Mouse (Mus musculus) liver, postnatal 0 days (tissue): Measurements from ENCODE around the gene Tmem117.

Experiments used
- CTCF ChIP-seq: sonication (generic); IDR thresholded peaks from 2 replicates; pipeline ENCODE4 v1.5.1; 2016; ENCODE audit warnings: antibody characterized with exemption, low read depth
- EP300 ChIP-seq: IDR thresholded peaks from 2 replicates; pipeline ENCODE4 v1.6.1; 2016; ENCODE audit warnings: antibody characterized with exemption, low read depth, mild to moderate bottlenecking

DNA sequence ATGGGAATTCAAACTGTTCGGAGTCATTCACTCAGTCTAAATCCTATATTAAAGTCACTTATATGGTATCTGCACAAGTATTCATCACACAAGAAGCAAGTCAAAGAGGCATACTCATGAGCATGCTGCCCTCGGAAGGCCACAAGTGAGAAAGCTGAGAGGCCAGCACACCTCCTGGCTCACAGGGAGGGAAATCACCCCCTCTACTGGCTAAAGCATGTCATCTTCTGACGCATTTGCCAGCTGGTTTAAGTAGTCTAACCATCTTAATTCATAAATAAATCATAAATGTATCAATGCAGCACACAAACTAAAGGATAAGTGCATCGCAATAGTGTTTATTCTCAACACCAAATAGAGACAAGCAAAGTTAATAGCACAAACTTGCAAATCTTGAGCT is 44.3 kb upstream of the Tmem117 start:
- TF ChIP-seq CTCF (peak; percentile 43), EP300 (no peak)
